Mouse (Mus musculus) embryonic fibroblast, embryonic 13.5 days (primary cell): ENCODE data around the gene Gpr18.

Experiments
- CTCF ChIP-seq: IDR thresholded peaks from 2 replicates; pipeline ENCODE4 v1.5.1; 2011; ENCODE audit warnings: mild to moderate bottlenecking, control low read depth, low read length, moderate library complexity, borderline replicate concordance; ENCODE audit not compliant: insufficient read depth
- POLR2A ChIP-seq: IDR thresholded peaks from 2 replicates; pipeline ENCODE4 v1.6.1; 2011; ENCODE audit warnings: low read depth, mild to moderate bottlenecking, control low read depth, low read length, moderate library complexity

- TF ChIP-seq POLR2A (no peak), CTCF (no peak)
Observed at GRCm38 (mm10) chr14:121904754-121905153, 10.8 kb downstream of the Gpr18 start.
